Mouse (Mus musculus): ENCODE measurements at regions not wholly inside any gene's neighbourhood (a gene's known extent, or its start where the extent isn't known, plus 50 kb on each side); places are given as distances from the start of the nearest gene placed in this dataset.

- TF ChIP-seq POLR2A (IDR thresholded peaks at IDR 0.05; ENCODE audit: control insufficient read depth, extremely low read depth, insufficient read depth, low read length, poor library complexity) (no peak), CTCF (IDR thresholded peaks at IDR 0.05; ENCODE audit: borderline replicate concordance, control insufficient read depth, extremely low read depth, insufficient read depth, low read length, poor library complexity) (no peak)
Measured at GRCm38 (mm10) chr13:102576871-102577662, 116.3 kb upstream of the Cd180 start.
